Mouse (Mus musculus) stomach, postnatal 0 days (tissue): ENCODE data around the gene Mmp21.

Experiments
- CTCF ChIP-seq: IDR thresholded peaks from 2 replicates; pipeline ENCODE4 v1.5.1; 2016; ENCODE audit warnings: antibody characterized with exemption, low read depth, mild to moderate bottlenecking, moderate library complexity
- EP300 ChIP-seq: optimal IDR thresholded peaks from 2 replicates; pipeline ENCODE3; 2016; ENCODE audit warnings: antibody characterized with exemption

- TF ChIP-seq CTCF: no peak
- no peak for TF ChIP-seq EP300
These were observed 422 bp downstream of the Mmp21 start for GRCm38 (mm10) chr7:133679439-133679838.
